Mouse (Mus musculus): ENCODE measurements around the gene Fam53a. TPM values are rescaled to one million over a fixed set of nuclear protein-coding genes. Genes with fewer than 3 reads are reported as not detected.
A peak's percentile ranks its signal among the peaks of the same experiment; 100 is the strongest.

Gene Fam53a
- polyA plus RNA-seq, 1 experiment from 2014 or later: 67.7 TPM

DNA sequence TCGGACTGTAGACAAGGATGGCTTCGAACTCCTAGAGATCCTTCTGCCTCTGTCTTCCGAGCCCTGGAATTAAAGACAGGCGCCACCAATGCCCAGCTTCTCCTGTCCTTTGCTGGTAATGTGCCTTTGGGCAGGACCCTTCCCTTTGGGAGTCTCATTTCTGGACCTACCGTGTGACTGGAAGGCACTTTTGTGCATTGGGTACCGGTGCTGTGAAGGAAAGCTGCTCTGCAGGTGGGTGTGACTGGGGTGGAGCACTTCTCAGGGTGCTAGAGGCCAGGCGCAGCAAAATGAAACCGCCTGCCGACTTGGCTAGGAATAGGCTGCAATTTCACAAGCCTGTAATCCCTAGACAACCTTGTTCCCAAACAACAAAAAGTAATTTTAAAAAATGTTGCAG is 626 bp upstream of the Fam53a start:
- 0 out of 2 replicates have a peak, but pooled peaks have one; percentile 2 for ATAC-seq (ENCODE audit: insufficient number of reproducible peaks, insufficient read depth, low FRiP score, low TSS enrichment, low read depth)
- Histone ChIP-seq H3K27ac (peak overlapping the region; percentile 61), H3K4me1 (peaks cover 18% of the 10 kb centered on the region), H3K4me2 (peak overlapping the region; percentile 67), H3K36me3 (peaks cover 7% of the 10 kb centered on the region; the same call in 1 of the 2 replicates), H3K9me3 (no peaks in the 10 kb centered on the region), H3K27me3 (no peaks in the 10 kb centered on the region), H3K4me3 (peak overlapping the region; percentile 66), H3K9ac (peak overlapping the region; percentile 65)
- 6% methylated on average over 9 of the region's 9 CpGs for WGBS

DNA sequence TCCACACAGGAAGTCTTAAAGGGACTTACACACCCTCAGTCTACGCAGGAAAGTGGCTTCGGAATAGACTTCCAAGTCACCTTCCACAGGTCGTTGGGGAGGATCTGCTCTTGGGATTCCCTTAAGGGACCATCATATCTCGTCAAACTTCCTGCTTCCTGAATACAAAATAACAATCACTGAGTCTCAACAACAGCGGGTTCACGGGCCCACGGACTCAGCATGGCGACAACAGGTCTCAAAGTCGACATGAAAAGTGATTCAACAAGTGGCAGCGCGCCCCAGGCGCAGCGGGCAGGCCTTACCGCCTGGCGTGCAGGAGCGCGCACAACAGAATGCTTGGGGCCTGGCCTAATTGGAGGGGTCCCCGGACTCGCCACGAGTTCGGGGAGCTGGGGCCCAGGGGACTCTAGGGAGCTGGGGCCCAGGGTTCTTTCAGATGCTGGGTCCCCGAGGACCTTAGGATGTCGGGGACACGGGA is 575 bp downstream of the Fam53a start:
- H3K9ac ChIP-seq: peak overlapping the region; percentile 88
- H3K4me3 ChIP-seq: peak overlapping the region; percentile 66
- WGBS: under 1% methylated on average over 24 of the region's 24 CpGs
- H3K27me3 ChIP-seq: no peaks in the 10 kb centered on the region
- peaks cover 18% of the 10 kb centered on the region for H3K4me1 ChIP-seq
- H3K4me2 ChIP-seq: peak overlapping the region; percentile 81
- H3K27ac ChIP-seq: peak overlapping the region; percentile 94
- H3K36me3 ChIP-seq: no peaks in the 10 kb centered on the region; the same call in 1 of the 2 replicates
- no peak for ATAC-seq (ENCODE audit: insufficient number of reproducible peaks, insufficient read depth, low FRiP score, low TSS enrichment, low read depth)
- no peaks in the 10 kb centered on the region for H3K9me3 ChIP-seq

DNA sequence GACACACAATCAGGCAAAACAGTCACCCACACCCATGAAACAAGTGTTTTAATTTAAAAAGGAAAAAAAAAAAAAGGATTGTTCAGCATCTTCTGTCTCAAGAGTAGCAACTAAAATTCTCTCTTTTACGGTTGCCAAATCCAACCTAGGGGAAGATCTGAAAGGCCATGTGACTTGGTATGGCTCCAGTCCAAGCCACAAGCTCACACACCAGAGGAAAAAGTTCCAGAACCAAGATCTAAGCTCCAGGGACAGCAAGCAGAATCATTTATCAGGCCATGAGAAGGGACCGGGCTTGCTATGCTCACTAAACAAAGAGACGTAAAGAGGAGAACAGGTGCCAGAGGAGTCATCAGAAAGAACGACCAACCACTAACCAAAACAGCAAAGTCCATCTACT is 1.5 kb downstream of the Fam53a start:
- peak overlapping the region; percentile 44 for H3K9ac ChIP-seq
- 39% methylated on average over 4 of the region's 4 CpGs for WGBS
- H3K27ac ChIP-seq: no peak overlapping the region
- H3K4me2 ChIP-seq: peak overlapping the region; percentile 81
- H3K27me3 ChIP-seq: no peaks in the 10 kb centered on the region
- peak overlapping the region; percentile 66 for H3K4me3 ChIP-seq
- H3K36me3 ChIP-seq: peaks cover 5% of the 10 kb centered on the region; the same call in 1 of the 2 replicates
- H3K4me1 ChIP-seq: peaks cover 23% of the 10 kb centered on the region
- no peaks in the 10 kb centered on the region for H3K9me3 ChIP-seq
- no peak for ATAC-seq (ENCODE audit: insufficient number of reproducible peaks, insufficient read depth, low FRiP score, low TSS enrichment, low read depth)

DNA sequence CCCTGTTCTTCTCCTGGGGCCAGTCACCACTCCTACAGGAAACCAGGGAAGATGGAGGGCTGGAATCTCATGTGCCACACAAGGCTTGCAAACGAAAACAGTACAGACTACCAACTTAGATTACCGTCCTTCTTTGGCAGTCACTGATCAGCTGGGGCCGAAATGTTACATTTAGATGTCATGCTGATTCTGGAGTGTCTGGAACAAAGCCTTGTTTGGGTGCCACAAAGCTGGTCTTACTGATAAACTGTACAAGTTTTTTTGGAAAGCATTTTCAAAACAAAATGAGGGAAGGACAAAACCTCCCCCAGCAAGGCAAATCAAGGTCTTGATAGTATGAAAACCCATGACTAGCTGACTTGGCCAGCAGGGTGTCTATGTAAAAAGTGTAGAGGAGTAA is 5.7 kb downstream of the Fam53a start:
- Histone ChIP-seq H3K4me1 (peaks cover 16% of the 10 kb centered on the region), H3K27ac (no peak overlapping the region), H3K4me2 (no peak overlapping the region), H3K4me3 (no peak overlapping the region), H3K9me3 (no peaks in the 10 kb centered on the region), H3K36me3 (peaks cover 5% of the 10 kb centered on the region; the same call in 1 of the 2 replicates), H3K9ac (no peak overlapping the region), H3K27me3 (no peaks in the 10 kb centered on the region)
- no peak for ATAC-seq (ENCODE audit: insufficient number of reproducible peaks, insufficient read depth, low FRiP score, low TSS enrichment, low read depth)
- 65% methylated on average over 3 of the region's 3 CpGs for WGBS

DNA sequence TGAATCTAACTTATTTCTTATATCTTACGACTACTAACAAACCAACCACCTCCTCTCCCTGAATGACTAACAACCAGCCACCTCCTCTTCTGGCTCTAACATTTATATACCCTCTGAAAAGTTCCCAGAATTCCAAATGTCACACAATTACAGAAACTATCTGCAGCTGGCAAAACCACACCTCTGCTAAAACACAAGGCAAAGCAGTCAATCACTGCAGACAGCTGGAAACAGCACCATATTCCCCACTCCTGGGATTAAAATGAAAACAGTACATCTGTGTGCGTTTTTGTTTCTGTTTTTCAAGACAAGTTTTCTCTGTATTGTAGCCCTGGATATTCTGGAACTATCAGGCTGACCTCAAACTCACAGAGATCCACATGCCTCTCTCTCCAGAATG is 6.8 kb downstream of the Fam53a start:
- H3K4me1 ChIP-seq: peaks cover 9% of the 10 kb centered on the region
- no peak overlapping the region for H3K9ac ChIP-seq
- H3K27me3 ChIP-seq: no peaks in the 10 kb centered on the region
- peaks cover 5% of the 10 kb centered on the region; the same call in 1 of the 2 replicates for H3K36me3 ChIP-seq
- H3K27ac ChIP-seq: no peak overlapping the region
- no peak for ATAC-seq (ENCODE audit: insufficient number of reproducible peaks, insufficient read depth, low FRiP score, low TSS enrichment, low read depth)
- H3K9me3 ChIP-seq: no peaks in the 10 kb centered on the region
- WGBS: 75% methylated on average over 2 of the region's 2 CpGs
- no peak overlapping the region for H3K4me2 ChIP-seq
- H3K4me3 ChIP-seq: no peak overlapping the region

DNA sequence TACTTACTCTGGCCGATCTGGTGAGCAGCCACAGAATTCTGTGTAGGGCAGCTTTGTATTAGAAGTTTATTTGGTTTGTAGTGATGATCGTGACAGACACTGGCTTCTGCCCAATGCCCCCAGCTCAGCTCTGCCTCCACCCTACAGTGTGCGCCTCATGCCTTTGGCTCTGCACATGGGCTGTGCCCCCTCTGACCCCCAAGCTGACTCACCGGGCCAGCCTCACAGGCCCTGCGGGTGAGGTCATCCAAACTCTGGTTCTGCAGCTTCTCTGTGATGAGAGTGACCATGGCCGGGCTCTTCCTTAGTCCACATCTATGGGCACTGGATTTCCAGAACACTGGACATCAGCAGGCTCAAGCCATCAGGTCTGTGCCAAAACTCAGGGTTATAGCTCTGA is 15.0 kb downstream of the Fam53a start:
- H3K27me3 ChIP-seq: no peaks in the 10 kb centered on the region
- no peak overlapping the region for H3K9ac ChIP-seq
- H3K27ac ChIP-seq: no peak overlapping the region
- 91% methylated on average over 6 of the region's 6 CpGs for WGBS
- H3K4me2 ChIP-seq: no peak overlapping the region
- H3K36me3 ChIP-seq: peaks cover 47% of the 10 kb centered on the region
- H3K4me1 ChIP-seq: no peaks in the 10 kb centered on the region
- ATAC-seq (ENCODE audit: insufficient number of reproducible peaks, insufficient read depth, low FRiP score, low TSS enrichment, low read depth): no peak
- no peak overlapping the region for H3K4me3 ChIP-seq
- no peaks in the 10 kb centered on the region for H3K9me3 ChIP-seq

DNA sequence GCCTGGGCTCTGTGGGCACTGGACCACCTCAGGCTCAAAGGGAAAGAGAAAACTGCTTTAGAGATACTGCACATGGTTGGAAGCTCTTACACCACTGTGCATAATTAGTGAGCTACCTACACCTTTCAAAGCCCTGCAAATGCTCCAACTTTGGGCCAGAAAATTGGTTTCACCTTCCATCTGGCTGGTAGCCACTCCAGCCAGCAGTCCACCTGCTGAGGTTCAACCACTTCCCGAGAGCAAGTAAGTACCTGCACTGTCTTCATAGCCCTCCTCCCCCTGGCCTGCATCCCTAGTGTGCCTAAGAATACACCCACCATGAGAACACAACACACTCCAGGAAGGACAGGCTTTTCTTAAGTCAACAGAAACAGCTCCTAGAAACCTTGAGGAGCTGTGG is 17.6 kb downstream of the Fam53a start:
- 94% methylated on average over 1 of the region's 1 CpGs for WGBS
- ATAC-seq (ENCODE audit: insufficient number of reproducible peaks, insufficient read depth, low FRiP score, low TSS enrichment, low read depth): no peak
- no peaks in the 10 kb centered on the region for H3K9me3 ChIP-seq
- H3K36me3 ChIP-seq: peaks cover 73% of the 10 kb centered on the region
- no peak overlapping the region for H3K9ac ChIP-seq
- H3K4me2 ChIP-seq: no peak overlapping the region
- H3K27ac ChIP-seq: no peak overlapping the region
- H3K4me1 ChIP-seq: no peaks in the 10 kb centered on the region
- H3K27me3 ChIP-seq: no peaks in the 10 kb centered on the region
- no peak overlapping the region for H3K4me3 ChIP-seq

DNA sequence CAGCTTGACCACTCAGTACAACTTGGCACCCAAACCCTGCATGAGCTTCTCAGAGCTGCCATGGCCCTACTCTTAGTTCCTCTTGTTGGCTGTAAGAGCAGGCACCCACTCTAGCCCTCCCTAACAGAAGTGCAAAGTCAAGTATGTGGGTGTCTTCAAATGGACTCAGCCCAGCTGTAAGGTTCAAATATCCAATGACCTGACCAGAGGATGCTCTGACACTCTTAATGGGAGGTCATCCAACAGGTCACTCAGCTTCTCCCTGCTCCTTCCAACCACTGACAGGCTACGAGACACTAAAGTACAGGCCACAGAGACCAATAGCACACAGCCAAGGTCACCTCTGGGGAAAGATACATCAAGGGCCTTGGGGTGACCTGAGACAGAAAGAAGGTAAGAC is 20.2 kb downstream of the Fam53a start:
- H3K27me3 ChIP-seq: no peaks in the 10 kb centered on the region
- WGBS: 81% methylated on average over 1 of the region's 1 CpGs
- no peak overlapping the region for H3K9ac ChIP-seq
- H3K9me3 ChIP-seq: no peaks in the 10 kb centered on the region
- no peak overlapping the region for H3K27ac ChIP-seq
- no peaks in the 10 kb centered on the region for H3K4me1 ChIP-seq
- H3K36me3 ChIP-seq: peaks cover 86% of the 10 kb centered on the region
- ATAC-seq (ENCODE audit: insufficient number of reproducible peaks, insufficient read depth, low FRiP score, low TSS enrichment, low read depth): no peak
- no peak overlapping the region for H3K4me3 ChIP-seq
- no peak overlapping the region for H3K4me2 ChIP-seq

DNA sequence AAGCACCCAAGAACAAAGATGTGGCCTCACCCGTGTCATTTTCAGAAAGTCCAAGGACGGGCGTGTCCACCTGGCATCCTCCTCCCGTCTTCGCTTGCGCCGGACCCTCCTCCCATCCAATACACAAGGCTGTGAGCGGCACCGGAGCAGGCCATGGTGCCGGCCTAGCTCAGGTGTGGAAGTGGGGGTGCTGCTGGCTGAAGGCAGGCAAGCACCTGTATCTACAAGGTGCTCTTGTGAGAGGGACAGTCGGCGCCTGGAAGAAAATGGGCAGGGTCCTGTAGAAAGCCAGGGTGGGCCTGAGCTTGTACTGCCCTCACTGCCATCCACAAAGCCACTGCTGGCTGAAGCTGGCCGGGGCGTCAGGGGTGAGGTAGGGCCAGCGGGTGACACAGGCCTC is 22.0 kb downstream of the Fam53a start:
- peaks cover 80% of the 10 kb centered on the region for H3K36me3 ChIP-seq
- H3K27ac ChIP-seq: no peak overlapping the region
- no peak overlapping the region for H3K9ac ChIP-seq
- H3K9me3 ChIP-seq: no peaks in the 10 kb centered on the region
- H3K27me3 ChIP-seq: no peaks in the 10 kb centered on the region
- no peak overlapping the region for H3K4me3 ChIP-seq
- ATAC-seq (ENCODE audit: insufficient number of reproducible peaks, insufficient read depth, low FRiP score, low TSS enrichment, low read depth): no peak
- H3K4me2 ChIP-seq: no peak overlapping the region
- no peaks in the 10 kb centered on the region for H3K4me1 ChIP-seq
- whole genome bisulfite sequencing: 95% methylated on average over 15 of the region's 15 CpGs

DNA sequence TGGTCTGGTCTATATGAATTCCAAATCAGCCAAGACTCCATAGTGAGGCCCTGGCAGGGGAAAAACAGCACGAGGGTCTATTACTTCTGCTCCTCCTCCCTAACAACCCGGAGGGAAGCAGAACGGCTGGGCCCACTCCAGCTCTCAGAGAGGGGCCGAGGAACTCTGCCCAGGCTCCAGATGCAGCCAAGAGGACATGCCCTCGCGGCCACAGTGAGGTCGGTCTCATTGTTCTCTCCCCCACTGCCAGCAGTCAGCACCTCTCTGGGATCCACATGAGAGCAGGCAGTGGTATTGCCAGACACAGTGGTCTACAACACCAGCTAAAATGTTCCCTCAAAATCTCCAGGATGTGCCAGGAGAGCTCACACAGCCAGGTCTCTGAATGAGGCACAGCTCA is 22.8 kb downstream of the Fam53a start:
- Histone ChIP-seq H3K9ac (no peak overlapping the region), H3K4me1 (no peaks in the 10 kb centered on the region), H3K27ac (no peak overlapping the region), H3K4me3 (no peak overlapping the region), H3K4me2 (no peak overlapping the region), H3K27me3 (no peaks in the 10 kb centered on the region), H3K9me3 (no peaks in the 10 kb centered on the region), H3K36me3 (peaks cover 78% of the 10 kb centered on the region)
- ATAC-seq (ENCODE audit: insufficient number of reproducible peaks, insufficient read depth, low FRiP score, low TSS enrichment, low read depth): no peak
- WGBS: 82% methylated on average over 7 of the region's 7 CpGs

DNA sequence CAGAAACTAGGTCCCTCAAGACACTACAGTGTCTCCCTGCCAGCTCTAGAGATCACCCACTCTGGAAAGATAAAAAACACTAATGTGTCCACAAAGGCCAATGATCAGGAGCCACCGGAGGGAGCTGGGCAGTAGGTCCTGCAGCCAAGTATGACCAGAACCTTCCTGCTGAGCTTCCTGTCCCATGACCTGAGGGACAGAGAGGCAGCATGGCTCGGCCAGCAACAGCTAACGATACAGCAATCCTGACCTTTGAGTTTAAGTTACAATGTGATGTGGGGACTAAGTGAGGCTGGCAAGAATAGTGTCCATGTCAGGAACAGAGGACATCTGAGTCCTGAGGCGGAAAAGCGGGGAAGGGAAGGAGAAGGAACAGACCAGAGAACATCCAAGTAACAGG is 24.1 kb downstream of the Fam53a start:
- H3K9me3 ChIP-seq: no peaks in the 10 kb centered on the region
- 81% methylated on average over 5 of the region's 5 CpGs for WGBS
- H3K27ac ChIP-seq: no peak overlapping the region
- H3K4me1 ChIP-seq: no peaks in the 10 kb centered on the region
- H3K27me3 ChIP-seq: no peaks in the 10 kb centered on the region
- no peak overlapping the region for H3K4me2 ChIP-seq
- no peak overlapping the region for H3K4me3 ChIP-seq
- no peak overlapping the region for H3K9ac ChIP-seq
- no peak for ATAC-seq (ENCODE audit: insufficient number of reproducible peaks, insufficient read depth, low FRiP score, low TSS enrichment, low read depth)
- peaks cover 75% of the 10 kb centered on the region for H3K36me3 ChIP-seq

DNA sequence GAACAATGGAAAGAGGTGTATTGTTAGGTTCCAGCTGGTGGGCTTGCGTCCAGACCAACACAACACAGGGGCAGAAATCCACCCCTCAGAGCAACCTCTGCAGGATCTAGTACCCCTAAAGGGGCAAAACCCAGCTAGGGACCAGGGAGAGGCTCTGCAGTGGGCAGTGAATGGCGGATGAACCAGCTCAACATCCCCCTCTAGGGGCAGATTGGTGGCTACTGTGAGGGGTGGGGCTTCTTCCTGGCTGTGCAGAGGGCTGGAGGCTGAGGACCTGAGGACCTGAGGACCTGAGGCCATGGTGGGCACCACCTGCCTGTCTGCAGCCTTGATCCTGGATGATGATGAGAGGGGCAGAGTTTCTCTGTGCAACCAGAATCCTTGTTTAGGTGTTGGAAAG is 35.8 kb downstream of the Fam53a start:
- H3K4me1 ChIP-seq: no peaks in the 10 kb centered on the region
- H3K9ac ChIP-seq: no peak overlapping the region
- H3K27me3 ChIP-seq: no peaks in the 10 kb centered on the region
- 39% methylated on average over 2 of the region's 2 CpGs for WGBS
- no peak overlapping the region for H3K27ac ChIP-seq
- no peaks in the 10 kb centered on the region for H3K9me3 ChIP-seq
- no peak overlapping the region for H3K4me2 ChIP-seq
- peaks cover 12% of the 10 kb centered on the region; the same call in 1 of the 2 replicates for H3K36me3 ChIP-seq
- ATAC-seq (ENCODE audit: insufficient number of reproducible peaks, insufficient read depth, low FRiP score, low TSS enrichment, low read depth): no peak
- H3K4me3 ChIP-seq: no peak overlapping the region
